Mouse (Mus musculus) hindbrain, embryonic 12.5 days (tissue): ENCODE measurements around the gene Rab21. TPM values are rescaled to one million over a fixed set of nuclear protein-coding genes. Genes with fewer than 3 reads are reported as not detected.

Experiments
- ATAC-seq: fragments of 200-750 bp; cut with Nextera tagmentation; 2 replicates; pipeline ENCODE4 v1.8.0; 2017; ENCODE audit warnings: moderate TSS enrichment; ENCODE audit not compliant: low FRiP score
- H3K27ac ChIP-seq: fragments of 300-500 bp; sonication (generic); 2 replicates; pipeline ENCODE4 v1.5.1; 2016; ENCODE audit warnings: mild to moderate bottlenecking
- H3K27me3 ChIP-seq: fragments of 300-500 bp; sonication (generic); 2 replicates; pipeline ENCODE4 v1.6.1; 2016; ENCODE audit warnings: mild to moderate bottlenecking
- H3K36me3 ChIP-seq: fragments of 300-500 bp; sonication (generic); 2 replicates; pipeline ENCODE4 v1.6.1; 2016; ENCODE audit warnings: mild to moderate bottlenecking
- H3K4me1 ChIP-seq: fragments of 300-500 bp; sonication (generic); 2 replicates; pipeline ENCODE4 v1.6.1; 2016
- H3K4me2 ChIP-seq: fragments of 300-500 bp; sonication (generic); replicated peaks from 2 replicates; pipeline ENCODE4 v1.6.1; 2016; ENCODE audit warnings: mild to moderate bottlenecking
- H3K4me3 ChIP-seq: fragments of 300-500 bp; sonication (generic); 2 replicates; pipeline ENCODE4 v1.5.1; 2016; ENCODE audit warnings: mild to moderate bottlenecking
- H3K9ac ChIP-seq: fragments of 300-500 bp; sonication (generic); 2 replicates; pipeline ENCODE4 v1.6.1; 2016; ENCODE audit warnings: mild to moderate bottlenecking, moderate library complexity
- H3K9me3 ChIP-seq: fragments of 300-500 bp; sonication (generic); replicated peaks from 2 replicates; pipeline ENCODE4 v1.6.1; 2016; ENCODE audit warnings: mild to moderate bottlenecking
- WGBS: fragments of 180-500 bp; shearing (Covaris S2); methylation state at CpG from one replicate; pipeline ENCODE4 v1.1.7; 2016; 5-methylcytosine and 5-hydroxymethylcytosine counted together
- polyA plus RNA-seq: library from polyadenylated mRNA; unstranded; fragments of >200 nt; fragmentation: Nextera tagmentation; extraction: Ambion mirVana; gene quantifications from 2 replicates; pipeline ENCODE4 v1.2.1, GENCODE M21; 2016

Gene Rab21
- 6.8 and 8.0 TPM in 2 replicates for polyA plus RNA-seq

DNA sequence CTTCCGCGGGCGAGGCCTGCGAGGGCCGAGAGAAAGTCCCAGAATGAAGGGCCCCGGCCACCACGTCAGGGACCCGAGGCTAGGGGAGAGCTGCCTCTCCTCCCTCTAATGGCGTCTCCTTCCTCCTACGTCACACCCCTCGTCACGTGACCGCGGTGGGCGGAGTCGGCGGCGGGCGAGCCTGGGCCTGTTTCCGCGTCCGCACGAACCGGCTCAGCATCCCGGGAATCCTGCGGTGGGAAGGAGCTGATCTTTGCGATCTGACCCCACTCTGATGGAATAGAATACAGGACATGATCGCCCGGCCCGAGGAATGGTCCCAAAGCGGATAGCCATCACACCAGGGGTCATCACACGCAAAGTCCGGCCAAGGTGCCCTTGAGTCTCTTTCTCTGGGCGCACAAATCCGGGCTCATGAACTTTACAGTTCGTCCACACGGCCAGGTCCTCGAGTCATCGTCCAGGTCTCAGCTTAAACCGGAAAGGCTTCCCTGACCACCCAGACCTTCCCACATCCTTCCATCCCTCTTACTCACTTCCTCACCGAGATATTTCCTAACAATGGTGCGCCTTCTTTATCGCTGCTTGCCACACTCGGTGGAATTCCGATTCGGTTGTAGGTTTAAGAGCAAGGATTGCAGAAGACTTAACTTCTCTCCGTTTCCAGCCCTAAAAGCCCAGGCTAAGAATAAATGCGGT, at the start of gene Rab21:
Gene Rab21, minus strand, starts transcription at position 122 of the 699 bp plus-strand sequence.
- ATAC-seq, result peak; percentile 94
- H3K9me3 ChIP-seq, result no peaks in the 10 kb centered on the region
- peak within 1 kb of the TSS; percentile 82 for H3K4me3 ChIP-seq
- H3K27ac ChIP-seq, result peak within 1 kb of the TSS; percentile 96
- peak within 1 kb of the TSS; percentile 71 for H3K4me2 ChIP-seq
- H3K36me3 ChIP-seq, result 0 out of 2 replicates have a peak, but pooled peaks cover 2% of the 10 kb centered on the region
- peaks cover 36% of the 10 kb centered on the region for H3K4me1 ChIP-seq
- 1% methylated on average over 47 of the region's 48 CpGs for WGBS
- H3K27me3 ChIP-seq, result no peaks in the 10 kb centered on the region
- peak within 1 kb of the TSS; percentile 92 for H3K9ac ChIP-seq

DNA sequence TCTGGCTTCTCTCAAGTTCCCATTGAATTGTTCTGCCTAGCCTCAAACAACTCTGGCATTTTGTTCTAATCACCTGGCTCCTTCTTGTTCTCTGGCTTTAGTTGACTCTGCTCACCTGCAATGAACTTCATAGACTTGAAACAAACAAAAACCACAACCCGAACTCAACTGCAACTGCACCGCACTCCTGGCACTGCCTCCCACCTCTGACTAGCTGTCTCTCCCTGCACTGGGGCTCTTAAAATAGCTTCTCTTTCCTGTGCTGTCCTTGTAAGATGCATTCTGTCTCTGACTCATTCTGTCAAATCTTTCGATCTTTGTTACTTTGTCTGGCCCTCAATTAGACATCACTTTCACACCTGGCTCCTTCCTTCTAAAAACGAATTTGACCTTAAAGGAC, 47.8 kb upstream of the Rab21 start:
- Histone ChIP-seq H3K27me3 (no peaks in the 10 kb centered on the region), H3K27ac (peak overlapping the region; percentile 94; the same call in 1 of the 2 replicates), H3K9me3 (no peaks in the 10 kb centered on the region), H3K4me3 (peak overlapping the region; percentile 58; the same call in 1 of the 2 replicates), H3K36me3 (no peaks in the 10 kb centered on the region; the same call in 1 of the 2 replicates), H3K4me1 (peaks cover 11% of the 10 kb centered on the region), H3K4me2 (peak overlapping the region; percentile 72), H3K9ac (0 out of 2 replicates have a peak overlapping the region, but pooled peaks have one; percentile 55)
- ATAC-seq, result no peak
- WGBS, result 83% methylated on average over 4 of the region's 4 CpGs

DNA sequence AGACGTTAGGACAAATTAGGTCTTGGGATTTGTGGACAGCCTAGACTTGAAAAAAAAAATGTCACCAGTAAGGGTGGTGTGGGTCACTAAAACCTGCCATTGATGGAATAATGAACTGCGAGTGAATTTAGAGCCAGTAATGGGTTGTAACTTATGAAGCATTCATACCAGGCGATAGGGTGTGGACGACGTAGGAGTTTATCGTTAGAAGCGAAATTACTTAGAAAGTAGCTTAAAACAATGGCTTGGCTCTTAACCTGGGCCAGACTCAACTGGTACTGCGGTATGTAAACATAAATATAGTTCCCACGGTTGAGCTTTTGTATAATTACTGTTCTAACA, 47.2 kb upstream of the Rab21 start:
- H3K9me3 ChIP-seq, result no peaks in the 10 kb centered on the region
- H3K27me3 ChIP-seq, result no peaks in the 10 kb centered on the region
- 9% methylated on average over 9 of the region's 9 CpGs for WGBS
- no peaks in the 10 kb centered on the region; the same call in 1 of the 2 replicates for H3K36me3 ChIP-seq
- H3K4me1 ChIP-seq, result peaks cover 11% of the 10 kb centered on the region
- H3K4me2 ChIP-seq, result peak overlapping the region; percentile 72
- peak overlapping the region; percentile 55; the same call in 1 of the 2 replicates for H3K9ac ChIP-seq
- ATAC-seq, result no peak; the same call in none of the 2 replicates
- peak overlapping the region; percentile 94 for H3K27ac ChIP-seq
- H3K4me3 ChIP-seq, result peak overlapping the region; percentile 58

DNA sequence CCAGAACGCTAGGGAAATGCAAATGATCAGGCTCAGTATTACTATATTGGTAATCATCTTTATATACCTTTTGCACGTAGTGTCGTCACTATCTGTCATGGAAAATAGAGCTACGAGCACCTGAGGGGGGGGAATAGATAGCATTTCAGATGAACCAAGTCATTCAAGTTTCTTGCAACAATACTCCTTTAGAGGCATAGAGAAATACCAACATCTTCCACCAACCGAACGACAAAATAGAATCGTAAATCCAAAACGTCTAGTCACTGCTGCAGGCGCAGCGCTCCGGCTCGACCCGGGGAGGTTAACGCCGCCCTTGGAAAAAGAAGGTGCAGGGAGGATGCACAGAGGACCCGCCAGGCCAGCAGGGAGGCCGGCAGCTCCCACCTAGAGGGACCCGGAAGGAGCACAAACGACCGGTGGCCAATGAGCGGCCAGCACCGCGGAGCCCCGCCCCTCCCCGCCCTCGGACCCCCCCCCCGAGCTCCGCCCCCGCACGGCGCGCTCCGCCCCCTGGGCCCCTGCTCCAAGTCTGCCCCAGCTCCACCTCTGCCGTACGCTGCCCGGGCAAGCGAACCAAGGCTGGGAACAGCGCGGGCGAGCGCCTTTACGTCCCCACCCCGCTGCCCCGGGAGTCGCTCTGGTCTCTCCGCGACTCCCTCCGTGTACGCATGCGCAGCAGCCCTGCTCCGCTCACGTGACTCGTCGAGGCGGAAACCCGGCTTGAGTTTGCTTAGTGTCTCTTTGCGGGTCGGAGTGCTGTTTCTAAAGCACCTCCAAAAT, 46.6 kb upstream of the Rab21 start, which contains the start of gene Tmem19:
Gene Tmem19, minus strand, starts transcription at position 662 of the 783 bp plus-strand sequence.
- H3K9ac ChIP-seq, result peak within 1 kb of the TSS; percentile 55
- ATAC-seq, result peak; percentile 99
- H3K36me3 ChIP-seq, result peaks cover 2% of the 10 kb centered on the region
- no peaks in the 10 kb centered on the region for H3K27me3 ChIP-seq
- H3K4me2 ChIP-seq, result peak within 1 kb of the TSS; percentile 72
- peak within 1 kb of the TSS; percentile 94 for H3K27ac ChIP-seq
- H3K4me3 ChIP-seq, result peak within 1 kb of the TSS; percentile 58
- H3K9me3 ChIP-seq, result no peaks in the 10 kb centered on the region
- under 1% methylated on average over 54 of the region's 58 CpGs for WGBS
- H3K4me1 ChIP-seq, result peaks cover 11% of the 10 kb centered on the region

DNA sequence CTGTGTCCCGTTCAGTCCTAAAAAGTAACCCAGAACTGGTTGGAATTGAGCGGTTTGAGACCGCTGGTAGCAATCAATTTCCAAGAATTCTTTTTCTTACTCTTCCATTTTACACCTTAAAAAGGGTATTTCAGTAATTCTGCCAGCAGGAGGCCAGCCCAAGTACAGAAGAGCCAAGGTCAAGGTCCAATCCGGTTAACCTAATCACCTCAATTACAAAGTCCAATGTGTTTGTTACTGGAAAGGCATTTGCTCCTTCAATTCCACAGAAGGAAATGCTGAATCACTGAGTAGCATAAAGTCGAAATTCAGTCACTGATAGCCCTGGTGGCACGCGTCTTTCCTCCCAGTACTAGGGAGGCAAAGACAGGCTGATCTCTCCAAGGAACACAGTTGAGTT, 43.7 kb upstream of the Rab21 start:
- WGBS, result 90% methylated on average over 7 of the region's 7 CpGs
- H3K4me2 ChIP-seq, result no peak overlapping the region
- no peak for ATAC-seq

DNA sequence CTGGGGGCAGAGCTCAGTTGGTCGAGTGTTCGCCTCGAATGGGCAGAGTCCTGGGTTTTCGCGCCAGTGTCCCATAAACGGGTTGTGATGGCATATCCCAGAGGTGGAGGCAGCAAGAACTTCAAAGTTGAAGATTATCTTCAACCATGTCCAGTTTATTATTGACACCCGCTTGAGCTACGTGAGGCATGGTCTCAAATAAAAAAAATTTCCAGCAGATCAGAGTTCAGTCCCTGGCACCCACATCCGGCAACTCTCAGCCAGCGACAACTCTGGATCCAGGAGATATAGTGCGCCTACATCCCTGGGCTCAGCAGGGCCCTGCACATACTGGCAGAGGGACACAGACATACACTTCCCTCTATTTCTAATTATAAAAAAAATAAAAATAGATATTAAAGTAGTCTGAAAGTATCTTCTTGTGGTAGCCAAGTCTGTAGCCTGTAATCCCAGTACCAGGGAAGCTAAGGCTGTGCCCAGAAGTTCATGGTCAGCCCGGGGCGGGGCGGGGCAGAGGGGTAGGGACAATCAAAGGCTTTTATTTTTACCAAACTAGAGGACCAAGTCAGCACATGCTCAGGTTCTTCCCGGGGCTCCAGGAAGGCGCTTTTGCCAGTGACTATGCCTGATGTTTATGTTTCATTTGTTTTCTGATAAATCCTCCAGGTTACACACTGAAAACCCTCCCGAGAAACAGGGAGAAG, 43.0 kb upstream of the Rab21 start:
- Histone ChIP-seq H3K27ac (no peak overlapping the region), H3K9me3 (no peaks in the 10 kb centered on the region), H3K36me3 (peaks cover 17% of the 10 kb centered on the region), H3K9ac (no peak overlapping the region), H3K4me2 (no peak overlapping the region), H3K4me1 (peaks cover 11% of the 10 kb centered on the region), H3K27me3 (no peaks in the 10 kb centered on the region), H3K4me3 (no peak overlapping the region)
- no peak for ATAC-seq
- 93% methylated on average over 17 of the region's 17 CpGs for WGBS

More for the DNA sequence above, 43.7 kb upstream of the Rab21 start:
- Histone ChIP-seq H3K36me3 (peaks cover 17% of the 10 kb centered on the region), H3K4me3 (no peak overlapping the region), H3K4me1 (peaks cover 11% of the 10 kb centered on the region), H3K9ac (no peak overlapping the region), H3K27me3 (no peaks in the 10 kb centered on the region), H3K9me3 (no peaks in the 10 kb centered on the region), H3K27ac (no peak overlapping the region)

DNA sequence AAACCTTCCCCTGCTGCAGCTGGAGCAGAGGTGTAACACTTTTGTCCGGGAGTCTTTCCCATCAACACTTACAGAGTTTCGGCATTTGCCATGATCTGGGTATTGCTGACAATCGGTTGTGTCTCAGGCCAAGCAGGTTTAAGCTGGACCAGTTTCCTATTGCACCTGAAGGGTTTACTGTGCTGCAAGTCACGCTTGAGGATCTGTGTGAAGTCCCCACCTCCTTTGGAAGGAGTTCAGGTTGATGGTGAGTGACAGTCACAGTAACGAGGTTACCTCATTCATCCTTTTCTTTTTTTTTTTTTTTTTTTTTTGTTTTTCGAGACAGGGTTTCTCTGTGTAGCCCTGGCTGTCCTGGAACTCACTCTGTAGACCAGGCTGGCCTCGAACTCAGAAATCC, 40.7 kb upstream of the Rab21 start:
- 94% methylated on average over 5 of the region's 7 CpGs for WGBS
- Histone ChIP-seq H3K27ac (no peak overlapping the region), H3K9ac (no peak overlapping the region), H3K9me3 (no peaks in the 10 kb centered on the region), H3K36me3 (peaks cover 17% of the 10 kb centered on the region), H3K4me1 (peaks cover 2% of the 10 kb centered on the region), H3K4me3 (no peak overlapping the region), H3K4me2 (no peak overlapping the region), H3K27me3 (no peaks in the 10 kb centered on the region)
- ATAC-seq, result no peak

DNA sequence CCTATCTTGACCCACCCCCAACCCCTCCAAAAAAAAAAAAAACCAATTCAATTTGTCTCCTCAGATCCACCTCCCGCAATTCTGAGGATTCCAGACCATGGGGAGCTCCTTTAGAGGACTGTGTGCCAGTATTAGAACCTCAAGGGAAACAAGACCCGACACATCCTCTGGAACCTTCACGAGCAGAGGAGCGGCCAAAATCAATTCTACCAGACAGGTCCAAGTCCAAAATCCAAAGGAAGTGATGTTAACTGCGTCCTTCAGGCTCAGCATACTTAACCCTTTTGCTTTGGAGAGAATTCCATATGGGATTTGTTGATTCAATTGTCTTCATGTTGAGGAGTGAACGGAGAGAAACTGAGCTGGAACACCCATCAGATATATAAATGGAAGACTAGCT, 39.6 kb upstream of the Rab21 start:
- Histone ChIP-seq H3K4me3 (no peak overlapping the region), H3K4me1 (no peaks in the 10 kb centered on the region), H3K36me3 (peaks cover 17% of the 10 kb centered on the region), H3K27me3 (no peaks in the 10 kb centered on the region), H3K4me2 (no peak overlapping the region), H3K9ac (no peak overlapping the region), H3K27ac (no peak overlapping the region), H3K9me3 (no peaks in the 10 kb centered on the region)
- 89% methylated on average over 6 of the region's 6 CpGs for WGBS
- ATAC-seq, result no peak

DNA sequence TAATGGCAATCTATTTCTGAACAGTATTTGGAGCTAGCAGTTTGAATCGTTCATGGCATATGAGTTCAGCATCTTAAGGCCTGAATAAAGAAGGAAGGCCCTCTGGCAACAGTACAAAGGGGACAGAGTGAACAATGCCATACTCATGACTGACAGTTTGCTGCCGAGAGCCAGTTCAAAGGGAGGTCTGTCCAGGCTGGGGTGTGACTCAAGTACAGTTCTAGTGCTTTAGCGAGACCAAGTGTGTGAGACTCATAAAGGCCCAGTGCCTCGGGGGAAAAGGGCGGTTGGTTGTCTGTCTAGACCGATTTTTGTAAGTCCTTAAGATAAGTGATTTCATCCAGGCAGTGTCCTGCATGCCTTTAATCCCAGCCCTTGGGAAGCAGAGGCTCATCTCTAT, 39.2 kb upstream of the Rab21 start:
- H3K4me3 ChIP-seq, result no peak overlapping the region
- WGBS, result 74% methylated on average over 6 of the region's 6 CpGs
- H3K27ac ChIP-seq, result no peak overlapping the region
- H3K4me2 ChIP-seq, result no peak overlapping the region
- peaks cover 17% of the 10 kb centered on the region for H3K36me3 ChIP-seq
- ATAC-seq, result no peak
- H3K4me1 ChIP-seq, result no peaks in the 10 kb centered on the region
- H3K9ac ChIP-seq, result no peak overlapping the region
- H3K9me3 ChIP-seq, result no peaks in the 10 kb centered on the region
- no peaks in the 10 kb centered on the region for H3K27me3 ChIP-seq

DNA sequence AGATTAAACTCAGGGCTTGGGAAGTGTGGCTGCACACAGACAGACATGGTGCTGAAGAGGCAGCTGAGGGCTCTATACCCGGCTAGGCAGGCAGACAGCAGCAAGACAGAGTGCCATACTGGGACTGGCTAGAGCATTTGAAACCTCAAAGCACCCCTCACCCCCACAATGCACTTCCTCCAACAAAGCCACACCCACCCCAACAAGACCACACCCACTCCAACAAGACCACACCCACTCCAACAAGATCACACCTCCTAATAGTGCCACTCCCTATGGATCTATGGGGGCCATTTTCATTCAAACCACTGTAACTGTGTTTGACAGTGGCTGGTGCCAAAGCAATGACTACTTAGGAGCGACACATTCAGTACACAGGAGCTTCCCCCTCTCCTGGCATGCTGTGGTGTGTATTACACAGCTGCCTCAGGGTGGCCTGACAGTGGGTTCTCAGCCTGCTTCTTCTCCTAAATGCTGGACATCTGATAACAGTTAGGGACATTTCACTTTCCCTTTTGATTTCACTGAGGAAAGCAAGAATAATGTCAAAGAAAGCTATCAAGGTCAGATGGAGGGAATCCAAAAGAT, 35.5 kb upstream of the Rab21 start:
- Histone ChIP-seq H3K27ac (no peak overlapping the region), H3K4me2 (no peak overlapping the region), H3K27me3 (no peaks in the 10 kb centered on the region), H3K4me3 (no peak overlapping the region), H3K36me3 (peaks cover 20% of the 10 kb centered on the region), H3K9ac (no peak overlapping the region), H3K4me1 (0 out of 2 replicates have a peak, but pooled peaks cover 3% of the 10 kb centered on the region), H3K9me3 (no peaks in the 10 kb centered on the region)
- no peak for ATAC-seq
- 84% methylated on average over 2 of the region's 2 CpGs for WGBS

DNA sequence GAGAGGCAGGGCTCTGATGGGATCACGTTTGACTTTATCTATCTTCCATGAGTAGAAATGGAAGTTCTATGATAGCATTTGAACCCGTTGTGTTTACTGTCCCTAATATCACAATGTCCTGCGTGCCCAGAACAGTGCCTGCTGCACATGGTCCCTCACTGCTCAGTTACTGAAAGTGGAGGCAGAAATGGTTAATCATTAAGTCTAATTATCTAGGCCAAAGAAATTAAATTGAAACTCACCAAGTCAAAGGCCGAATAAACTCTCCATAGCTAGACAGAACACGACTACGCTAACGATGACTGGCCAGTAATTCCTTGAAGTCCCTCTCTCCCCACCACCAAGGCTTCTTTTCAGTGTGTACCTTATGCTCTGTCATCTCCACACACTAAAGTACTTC, 34.1 kb upstream of the Rab21 start:
- H3K4me1 ChIP-seq, result 0 out of 2 replicates have a peak, but pooled peaks cover 3% of the 10 kb centered on the region
- no peak overlapping the region for H3K4me2 ChIP-seq
- H3K4me3 ChIP-seq, result no peak overlapping the region
- H3K27ac ChIP-seq, result no peak overlapping the region
- H3K9me3 ChIP-seq, result no peaks in the 10 kb centered on the region
- 85% methylated on average over 7 of the region's 7 CpGs for WGBS
- no peaks in the 10 kb centered on the region for H3K27me3 ChIP-seq
- no peak overlapping the region for H3K9ac ChIP-seq
- ATAC-seq, result no peak
- H3K36me3 ChIP-seq, result peaks cover 24% of the 10 kb centered on the region
